Mouse (Mus musculus) embryonic facial prominence, embryonic 10.5 days (tissue): ENCODE results near the gene Kif1c. TPM values are rescaled to one million over a fixed set of nuclear protein-coding genes. Genes with fewer than 3 reads are reported as not detected.
A peak's percentile ranks its signal among the peaks of the same experiment; 100 is the strongest.

Experiments used
- DNase-seq: peaks from one replicate; pipeline ENCODE4 v3.0.0-alpha.2; 2017; ENCODE audit warnings: low spot score
- H3K27ac ChIP-seq: fragments of 300-500 bp; sonication (generic); replicated peaks from 2 replicates; pipeline ENCODE4 v1.5.1; 2016; ENCODE audit warnings: mild to moderate bottlenecking
- H3K27me3 ChIP-seq: fragments of 300-500 bp; sonication (generic); replicated peaks from 2 replicates; pipeline ENCODE4 v1.6.1; 2016; ENCODE audit warnings: low read depth, mild to moderate bottlenecking; ENCODE audit not compliant: poor library complexity, severe bottlenecking
- H3K36me3 ChIP-seq: fragments of 300-500 bp; sonication (generic); replicated peaks from 2 replicates; pipeline ENCODE4 v1.6.1; 2016; ENCODE audit warnings: mild to moderate bottlenecking, moderate library complexity
- H3K4me1 ChIP-seq: fragments of 300-500 bp; sonication (generic); 2 replicates; pipeline ENCODE4 v1.6.1; 2016
- H3K4me3 ChIP-seq: fragments of 300-500 bp; sonication (generic); 2 replicates; pipeline ENCODE4 v1.5.1; 2016; ENCODE audit warnings: mild to moderate bottlenecking, moderate library complexity
- H3K9me3 ChIP-seq: fragments of 300-500 bp; sonication (generic); 2 replicates; pipeline ENCODE4 v1.6.1; 2016; ENCODE audit warnings: mild to moderate bottlenecking
- WGBS: fragments of 180-500 bp; shearing (Covaris S2); methylation state at CpG from one replicate; pipeline ENCODE4 v1.1.7; 2016; 5-methylcytosine and 5-hydroxymethylcytosine counted together
- polyA plus RNA-seq: library from polyadenylated mRNA; unstranded; fragments of >200 nt; fragmentation: Nextera tagmentation; extraction: Ambion mirVana; gene quantifications from 2 replicates; pipeline ENCODE4 v1.2.1, GENCODE M21; 2016

The Kif1c gene
- polyA plus RNA-seq, 1 experiment from 2014 or later, result 1.6 TPM

- Histone ChIP-seq H3K27ac (peak overlapping the region; percentile 95), H3K27me3 (no peaks in the 10 kb centered on the region), H3K4me3 (peak overlapping the region; percentile 64), H3K36me3 (peaks cover 54% of the 10 kb centered on the region), H3K4me1 (peaks cover 30% of the 10 kb centered on the region), H3K9me3 (no peaks in the 10 kb centered on the region)
- DNase-seq, result peak; percentile 86
- WGBS, result under 1% methylated on average over 31 of the region's 31 CpGs
These were observed 30.6 kb upstream of the Kif1c start for GRCm38 (mm10) chr11:70669582-70670345.

- 45% methylated on average over 14 of the region's 14 CpGs for WGBS
- peak overlapping the region; percentile 64 for H3K4me3 ChIP-seq
- peak overlapping the region; percentile 95 for H3K27ac ChIP-seq
- peak; percentile 39 for DNase-seq
- H3K36me3 ChIP-seq, result peaks cover 53% of the 10 kb centered on the region
- no peaks in the 10 kb centered on the region for H3K9me3 ChIP-seq
- peaks cover 30% of the 10 kb centered on the region for H3K4me1 ChIP-seq
- H3K27me3 ChIP-seq, result no peaks in the 10 kb centered on the region
These were observed 29.9 kb upstream of the Kif1c start for GRCm38 (mm10) chr11:70670483-70670882.

GRCm38 (mm10) chr11:70671333-70672047 lies 28.9 kb upstream of the Kif1c start:
- H3K4me3 ChIP-seq, result no peak overlapping the region
- WGBS, result 83% methylated on average over 16 of the region's 16 CpGs
- H3K36me3 ChIP-seq, result peaks cover 54% of the 10 kb centered on the region
- H3K27ac ChIP-seq, result no peak overlapping the region
- peaks cover 30% of the 10 kb centered on the region for H3K4me1 ChIP-seq
- H3K27me3 ChIP-seq, result no peaks in the 10 kb centered on the region
- no peaks in the 10 kb centered on the region for H3K9me3 ChIP-seq
- DNase-seq, result no peak

GRCm38 (mm10) chr11:70674014-70674413 lies 26.3 kb upstream of the Kif1c start:
- Histone ChIP-seq H3K4me3 (no peak overlapping the region), H3K36me3 (peaks cover 64% of the 10 kb centered on the region), H3K27ac (no peak overlapping the region), H3K4me1 (peaks cover 25% of the 10 kb centered on the region), H3K27me3 (no peaks in the 10 kb centered on the region), H3K9me3 (no peaks in the 10 kb centered on the region)
- 67% methylated on average over 6 of the region's 6 CpGs for WGBS
- DNase-seq, result no peak

- H3K36me3 ChIP-seq, result peaks cover 68% of the 10 kb centered on the region
- H3K4me3 ChIP-seq, result no peak overlapping the region
- H3K27me3 ChIP-seq, result no peaks in the 10 kb centered on the region
- H3K9me3 ChIP-seq, result no peaks in the 10 kb centered on the region
- WGBS, result 64% methylated on average over 11 of the region's 11 CpGs
- no peak overlapping the region for H3K27ac ChIP-seq
- H3K4me1 ChIP-seq, result peaks cover 25% of the 10 kb centered on the region
- DNase-seq, result no peak
These were observed 25.8 kb upstream of the Kif1c start for GRCm38 (mm10) chr11:70674501-70674900.

GRCm38 (mm10) chr11:70678092-70678491 lies 22.3 kb upstream of the Kif1c start:
- DNase-seq, result no peak
- 77% methylated on average over 9 of the region's 9 CpGs for WGBS
- Histone ChIP-seq H3K36me3 (peaks cover 80% of the 10 kb centered on the region), H3K27ac (no peak overlapping the region), H3K27me3 (no peaks in the 10 kb centered on the region), H3K4me3 (no peak overlapping the region), H3K4me1 (peaks cover 32% of the 10 kb centered on the region), H3K9me3 (no peaks in the 10 kb centered on the region)

- no peak overlapping the region for H3K27ac ChIP-seq
- H3K4me3 ChIP-seq, result no peak overlapping the region
- H3K27me3 ChIP-seq, result no peaks in the 10 kb centered on the region
- no peaks in the 10 kb centered on the region for H3K9me3 ChIP-seq
- 55% methylated on average over 2 of the region's 2 CpGs for WGBS
- peaks cover 83% of the 10 kb centered on the region for H3K36me3 ChIP-seq
- DNase-seq, result no peak
- H3K4me1 ChIP-seq, result peaks cover 32% of the 10 kb centered on the region
These were observed 21.8 kb upstream of the Kif1c start for GRCm38 (mm10) chr11:70678576-70678975.

- Histone ChIP-seq H3K27me3 (no peaks in the 10 kb centered on the region), H3K9me3 (no peaks in the 10 kb centered on the region), H3K4me3 (no peak overlapping the region), H3K36me3 (peaks cover 83% of the 10 kb centered on the region), H3K27ac (no peak overlapping the region), H3K4me1 (peaks cover 32% of the 10 kb centered on the region)
- DNase-seq, result no peak
- 95% methylated on average over 8 of the region's 8 CpGs for WGBS
These were observed 21.0 kb upstream of the Kif1c start for GRCm38 (mm10) chr11:70679361-70679760.

GRCm38 (mm10) chr11:70679894-70680293 lies 20.5 kb upstream of the Kif1c start:
- DNase-seq, result no peak

GRCm38 (mm10) chr11:70681170-70681569 lies 19.2 kb upstream of the Kif1c start:
- H3K4me3 ChIP-seq, result no peak overlapping the region
- 62% methylated on average over 12 of the region's 12 CpGs for WGBS
- no peak for DNase-seq
- no peaks in the 10 kb centered on the region for H3K27me3 ChIP-seq
- H3K27ac ChIP-seq, result peak overlapping the region; percentile 42
- H3K9me3 ChIP-seq, result no peaks in the 10 kb centered on the region
- H3K36me3 ChIP-seq, result peaks cover 84% of the 10 kb centered on the region
- peaks cover 34% of the 10 kb centered on the region for H3K4me1 ChIP-seq

More at GRCm38 (mm10) chr11:70679894-70680293, 20.5 kb upstream of the Kif1c start:
- Histone ChIP-seq H3K36me3 (peaks cover 84% of the 10 kb centered on the region), H3K27ac (no peak overlapping the region), H3K27me3 (no peaks in the 10 kb centered on the region), H3K4me1 (peaks cover 32% of the 10 kb centered on the region), H3K9me3 (no peaks in the 10 kb centered on the region), H3K4me3 (no peak overlapping the region)
- WGBS, result 89% methylated on average over 8 of the region's 8 CpGs

GRCm38 (mm10) chr11:70681897-70682581 lies 18.3 kb upstream of the Kif1c start:
- peaks cover 43% of the 10 kb centered on the region for H3K4me1 ChIP-seq
- peaks cover 75% of the 10 kb centered on the region for H3K36me3 ChIP-seq
- H3K4me3 ChIP-seq, result peak overlapping the region; percentile 34
- no peaks in the 10 kb centered on the region for H3K27me3 ChIP-seq
- H3K27ac ChIP-seq, result peak overlapping the region; percentile 42
- H3K9me3 ChIP-seq, result no peaks in the 10 kb centered on the region
- peak; percentile 68 for DNase-seq
- 16% methylated on average over 11 of the region's 11 CpGs for WGBS

GRCm38 (mm10) chr11:70683640-70684039 lies 16.7 kb upstream of the Kif1c start:
- no peak overlapping the region for H3K4me3 ChIP-seq
- no peaks in the 10 kb centered on the region for H3K9me3 ChIP-seq
- peaks cover 64% of the 10 kb centered on the region for H3K36me3 ChIP-seq
- no peaks in the 10 kb centered on the region for H3K27me3 ChIP-seq
- H3K4me1 ChIP-seq, result peaks cover 48% of the 10 kb centered on the region
- H3K27ac ChIP-seq, result no peak overlapping the region
- WGBS, result 90% methylated on average over 5 of the region's 5 CpGs
- DNase-seq, result no peak
